Mouse (Mus musculus): ENCODE results near the gene Zfhx3. TPM values are rescaled to one million over a fixed set of nuclear protein-coding genes. Genes with fewer than 3 reads are reported as not detected.
A peak's percentile ranks its signal among the peaks of the same experiment; 100 is the strongest.

The Zfhx3 gene
- polyA plus RNA-seq, 1 experiment from 2014 or later = 19.8 TPM

GRCm38 (mm10) chr8:108146536-108146935 is 204.1 kb downstream of the Zfhx3 start:
- no peak overlapping the region for H3K4me2 ChIP-seq
- WGBS = 58% methylated on average over 5 of the region's 5 CpGs
- DNase-seq (no peak), ATAC-seq (ENCODE audit: insufficient read depth) (no peak)
- no peaks in the 10 kb centered on the region for H3K36me3 ChIP-seq (ENCODE audit: insufficient read depth)
- TF ChIP-seq CTCF (IDR thresholded peaks at IDR 0.05; ENCODE audit: low read depth) = no peak
- H3K27ac ChIP-seq (ENCODE audit: low read depth) = no peak overlapping the region
- no peak overlapping the region for H3K4me3 ChIP-seq (ENCODE audit: low read depth, low read length)
- no peaks in the 10 kb centered on the region for H3K4me1 ChIP-seq (ENCODE audit: insufficient read depth)
- no peaks in the 10 kb centered on the region for H3K9me3 ChIP-seq (ENCODE audit: low read depth, low read length)
- H3K27me3 ChIP-seq (ENCODE audit: insufficient read depth, low read length) = no peaks in the 10 kb centered on the region
- H3K9ac ChIP-seq = no peak overlapping the region

GRCm38 (mm10) chr8:108148599-108149249 is 206.3 kb downstream of the Zfhx3 start:
- no peak for ATAC-seq (ENCODE audit: insufficient read depth)
- Histone ChIP-seq H3K9me3 (ENCODE audit: low read depth, low read length) (no peaks in the 10 kb centered on the region), H3K36me3 (ENCODE audit: insufficient read depth) (no peaks in the 10 kb centered on the region), H3K4me3 (ENCODE audit: low read depth, low read length) (no peak overlapping the region), H3K4me2 (no peak overlapping the region), H3K4me1 (ENCODE audit: insufficient read depth) (no peaks in the 10 kb centered on the region), H3K27ac (ENCODE audit: low read depth) (no peak overlapping the region), H3K9ac (no peak overlapping the region), H3K27me3 (ENCODE audit: insufficient read depth, low read length) (no peaks in the 10 kb centered on the region)
- TF ChIP-seq CTCF (IDR thresholded peaks at IDR 0.05; ENCODE audit: low read depth) = no peak
- no peak for DNase-seq
- WGBS = 72% methylated on average over 15 of the region's 15 CpGs

GRCm38 (mm10) chr8:108170804-108171203 is 228.4 kb downstream of the Zfhx3 start:
- Histone ChIP-seq H3K36me3 (ENCODE audit: insufficient read depth) (no peaks in the 10 kb centered on the region), H3K9me3 (ENCODE audit: low read depth, low read length) (no peaks in the 10 kb centered on the region), H3K27me3 (ENCODE audit: insufficient read depth, low read length) (no peaks in the 10 kb centered on the region), H3K4me1 (ENCODE audit: insufficient read depth) (no peaks in the 10 kb centered on the region; the same call in 1 of the 2 replicates), H3K9ac (no peak overlapping the region), H3K27ac (ENCODE audit: low read depth) (no peak overlapping the region), H3K4me2 (no peak overlapping the region), H3K4me3 (ENCODE audit: low read depth, low read length) (no peak overlapping the region)
- no peak for TF ChIP-seq CTCF (IDR thresholded peaks at IDR 0.05; ENCODE audit: low read depth)
- ATAC-seq (ENCODE audit: insufficient read depth) = no peak
- no peak for DNase-seq
- 89% methylated on average over 14 of the region's 14 CpGs for WGBS

- Histone ChIP-seq H3K36me3 (ENCODE audit: insufficient read depth) (no peaks in the 10 kb centered on the region), H3K9me3 (ENCODE audit: low read depth, low read length) (no peaks in the 10 kb centered on the region), H3K4me3 (ENCODE audit: low read depth, low read length) (no peak overlapping the region), H3K27me3 (ENCODE audit: insufficient read depth, low read length) (no peaks in the 10 kb centered on the region), H3K4me1 (ENCODE audit: insufficient read depth) (0 out of 2 replicates have a peak, but pooled peaks cover under 1% of the 10 kb centered on the region), H3K27ac (ENCODE audit: low read depth) (no peak overlapping the region), H3K9ac (no peak overlapping the region), H3K4me2 (no peak overlapping the region)
- no peak for DNase-seq
- 83% methylated on average over 4 of the region's 4 CpGs for WGBS
- no peak for TF ChIP-seq CTCF (IDR thresholded peaks at IDR 0.05; ENCODE audit: low read depth)
- ATAC-seq (ENCODE audit: insufficient read depth) = no peak
Observed at GRCm38 (mm10) chr8:108183296-108183695, 240.9 kb downstream of the Zfhx3 start.

- Histone ChIP-seq H3K9me3 (ENCODE audit: low read depth, low read length) (no peaks in the 10 kb centered on the region), H3K4me1 (ENCODE audit: insufficient read depth) (0 out of 2 replicates have a peak, but pooled peaks cover 3% of the 10 kb centered on the region), H3K4me3 (ENCODE audit: low read depth, low read length) (no peak overlapping the region), H3K27me3 (ENCODE audit: insufficient read depth, low read length) (no peaks in the 10 kb centered on the region), H3K27ac (ENCODE audit: low read depth) (no peak overlapping the region), H3K9ac (no peak overlapping the region), H3K36me3 (ENCODE audit: insufficient read depth) (no peaks in the 10 kb centered on the region), H3K4me2 (no peak overlapping the region)
- TF ChIP-seq CTCF (IDR thresholded peaks at IDR 0.05; ENCODE audit: low read depth) = no peak
- 45% methylated on average over 8 of the region's 8 CpGs for WGBS
- DNase-seq = no peak
- no peak for ATAC-seq (ENCODE audit: insufficient read depth)
Observed at GRCm38 (mm10) chr8:108183948-108184347, 241.5 kb downstream of the Zfhx3 start.

- no peaks in the 10 kb centered on the region for H3K9me3 ChIP-seq (ENCODE audit: low read depth, low read length)
- 89% methylated on average over 3 of the region's 3 CpGs for WGBS
- ATAC-seq (ENCODE audit: insufficient read depth) = no peak
- no peak overlapping the region for H3K4me3 ChIP-seq (ENCODE audit: low read depth, low read length)
- H3K9ac ChIP-seq = no peak overlapping the region
- 0 out of 2 replicates have a peak, but pooled peaks cover 3% of the 10 kb centered on the region for H3K4me1 ChIP-seq (ENCODE audit: insufficient read depth)
- no peak overlapping the region for H3K4me2 ChIP-seq
- no peak overlapping the region for H3K27ac ChIP-seq (ENCODE audit: low read depth)
- no peaks in the 10 kb centered on the region for H3K36me3 ChIP-seq (ENCODE audit: insufficient read depth)
- TF ChIP-seq CTCF (IDR thresholded peaks at IDR 0.05; ENCODE audit: low read depth) = no peak
- DNase-seq = no peak
- H3K27me3 ChIP-seq (ENCODE audit: insufficient read depth, low read length) = no peaks in the 10 kb centered on the region
Observed at GRCm38 (mm10) chr8:108186289-108186688, 243.8 kb downstream of the Zfhx3 start.

- 50% methylated on average over 4 of the region's 4 CpGs for WGBS
- no peaks in the 10 kb centered on the region for H3K27me3 ChIP-seq (ENCODE audit: insufficient read depth, low read length)
Observed at GRCm38 (mm10) chr8:108188044-108188443, 245.6 kb downstream of the Zfhx3 start.

More at GRCm38 (mm10) chr8:108188044-108188443, 245.6 kb downstream of the Zfhx3 start:
- ATAC-seq (ENCODE audit: insufficient read depth) = no peak
- H3K4me1 ChIP-seq (ENCODE audit: insufficient read depth) = 0 out of 2 replicates have a peak, but pooled peaks cover 3% of the 10 kb centered on the region
- TF ChIP-seq CTCF (IDR thresholded peaks at IDR 0.05; ENCODE audit: low read depth) = no peak
- H3K27ac ChIP-seq (ENCODE audit: low read depth) = no peak overlapping the region
- DNase-seq = peak; percentile 26
- H3K4me2 ChIP-seq = no peak overlapping the region
- H3K9ac ChIP-seq = no peak overlapping the region
- H3K4me3 ChIP-seq (ENCODE audit: low read depth, low read length) = no peak overlapping the region
- no peaks in the 10 kb centered on the region for H3K9me3 ChIP-seq (ENCODE audit: low read depth, low read length)
- no peaks in the 10 kb centered on the region for H3K36me3 ChIP-seq (ENCODE audit: insufficient read depth)

Measured in lung, embryonic 14.5 days (tissue).